Mouse (Mus musculus): Measurements from ENCODE around the gene Gm9944. TPM values are rescaled to one million over a fixed set of nuclear protein-coding genes. Genes with fewer than 3 reads are reported as not detected.

The Gm9944 gene
- not detected for polyA plus RNA-seq (2017; shearing (Covaris generic))

DNA sequence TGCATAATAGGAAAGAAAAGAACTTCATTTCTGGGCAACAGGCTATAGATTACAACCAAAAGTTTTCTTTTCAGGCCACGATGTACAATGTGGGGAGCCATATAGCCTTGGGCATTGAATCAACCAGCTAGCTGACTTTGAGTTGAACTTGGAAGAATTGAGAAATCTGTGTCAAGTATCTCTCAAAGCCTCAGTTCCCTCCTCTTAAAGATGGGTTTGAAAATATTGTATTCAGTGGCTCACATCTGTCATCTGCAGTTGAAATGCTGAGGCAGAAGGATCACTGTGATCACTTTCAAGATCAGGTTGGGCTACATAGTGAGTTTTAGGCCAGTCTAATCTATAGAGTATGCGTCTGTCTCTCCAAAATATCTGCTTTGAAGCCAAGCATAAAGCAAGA is at the start of gene Gm9944:
Gene Gm9944 (minus strand): TSS at position 101 of the 400 bp plus-strand sequence.
- no peak for ATAC-seq

DNA sequence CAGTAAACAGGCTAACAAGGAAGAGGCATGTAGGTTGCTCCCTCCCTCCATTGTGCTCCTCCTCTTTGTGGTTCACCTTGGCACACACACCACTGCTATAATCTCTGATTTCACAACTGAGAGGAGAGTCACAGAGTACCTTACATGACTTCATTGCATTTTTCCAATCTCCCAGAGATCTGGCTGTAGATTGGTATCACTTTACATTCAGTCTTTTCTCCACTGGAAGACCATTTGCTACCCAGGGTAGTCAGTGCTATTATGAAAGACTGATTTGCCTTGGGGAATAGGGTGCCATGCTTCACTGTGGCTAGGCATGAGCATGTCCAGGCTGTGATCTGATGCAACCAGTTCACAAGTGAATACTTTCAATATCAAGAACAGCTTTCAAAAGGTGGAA is 40.2 kb upstream of the Gm9944 start:
- ATAC-seq: no peak

- ATAC-seq: no peak
These were observed 15.0 kb upstream of the Gm9944 start for GRCm38 (mm10) chr4:144468091-144468490.

DNA sequence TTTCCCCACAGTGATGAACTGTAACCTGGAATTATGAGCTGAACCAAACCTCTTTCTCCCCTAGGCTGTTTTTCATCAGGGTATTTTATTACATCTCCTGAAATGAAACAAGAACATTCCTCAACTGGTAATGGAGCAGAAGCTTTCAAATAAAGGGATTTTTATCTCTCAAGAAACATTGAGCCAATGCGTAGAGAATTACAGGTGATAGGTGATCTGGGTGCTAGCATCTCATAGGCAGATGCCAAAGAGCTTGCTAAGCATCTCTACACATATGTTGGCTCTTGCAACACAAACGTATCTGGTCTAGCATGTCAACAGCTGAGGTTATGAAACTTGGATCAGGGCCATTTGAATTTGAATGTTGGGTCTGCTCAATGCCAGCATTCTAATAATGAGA is 12.1 kb upstream of the Gm9944 start:
- no peak for ATAC-seq

- ATAC-seq: no peak
These were observed 10.5 kb upstream of the Gm9944 start, which contains the start of gene Aadacl3 for GRCm38 (mm10) chr4:144463656-144464055. Aadacl3 (minus strand) TSS chr4:144463756.

- ATAC-seq: no peak
These were observed 4.6 kb downstream of the Gm9944 start for GRCm38 (mm10) chr4:144448546-144448945.

DNA sequence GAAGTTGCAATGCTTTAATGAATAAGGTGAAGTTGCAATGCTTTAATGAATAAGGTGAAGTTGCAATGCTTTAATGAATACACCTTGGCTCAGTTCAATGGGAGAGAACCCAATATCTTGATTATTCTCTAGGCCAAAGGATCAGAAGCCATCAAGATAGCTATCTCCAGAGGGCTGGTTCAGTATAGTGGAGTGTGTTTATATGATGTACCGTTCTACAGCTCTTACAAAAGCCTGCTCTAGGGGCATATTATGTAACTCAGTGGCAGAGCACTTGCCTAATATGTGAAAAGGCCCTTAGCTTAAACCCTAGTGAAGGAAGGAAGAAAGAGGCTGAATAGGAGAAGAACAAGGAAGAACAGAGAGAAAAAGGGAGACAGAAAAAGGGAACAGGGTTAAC is 11.5 kb downstream of the Gm9944 start:
- no peak for ATAC-seq

DNA sequence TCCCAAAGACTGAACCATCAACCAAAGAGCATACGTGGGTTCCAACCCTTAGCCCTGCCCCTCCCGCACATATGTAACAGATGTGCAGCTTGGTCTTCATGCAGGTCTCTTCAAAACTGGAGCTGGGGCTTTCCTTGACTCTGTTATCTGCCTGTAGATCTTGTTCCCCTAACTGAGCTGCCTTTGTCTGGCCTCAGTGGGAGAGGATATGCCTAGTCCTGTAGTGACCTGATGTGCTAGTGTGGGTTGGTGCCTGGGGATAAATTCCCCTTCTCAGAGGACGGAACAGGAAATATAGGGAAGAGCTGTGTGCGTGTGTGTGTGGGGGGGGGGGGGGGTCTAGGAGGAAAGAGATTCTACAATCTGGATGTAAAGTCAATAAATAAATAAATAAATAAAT is 12.0 kb downstream of the Gm9944 start:
- no peak for ATAC-seq

GRCm38 (mm10) chr4:144438672-144439071 is 14.4 kb downstream of the Gm9944 start, which contains the start of gene 1700012P22Rik:
1700012P22Rik (minus strand) TSS chr4:144438772.
- no peak for ATAC-seq

- ATAC-seq: no peak
These were observed 19.9 kb downstream of the Gm9944 start for GRCm38 (mm10) chr4:144433216-144433615.

GRCm38 (mm10) chr4:144430723-144431122 is 22.4 kb downstream of the Gm9944 start:
- no peak for ATAC-seq

DNA sequence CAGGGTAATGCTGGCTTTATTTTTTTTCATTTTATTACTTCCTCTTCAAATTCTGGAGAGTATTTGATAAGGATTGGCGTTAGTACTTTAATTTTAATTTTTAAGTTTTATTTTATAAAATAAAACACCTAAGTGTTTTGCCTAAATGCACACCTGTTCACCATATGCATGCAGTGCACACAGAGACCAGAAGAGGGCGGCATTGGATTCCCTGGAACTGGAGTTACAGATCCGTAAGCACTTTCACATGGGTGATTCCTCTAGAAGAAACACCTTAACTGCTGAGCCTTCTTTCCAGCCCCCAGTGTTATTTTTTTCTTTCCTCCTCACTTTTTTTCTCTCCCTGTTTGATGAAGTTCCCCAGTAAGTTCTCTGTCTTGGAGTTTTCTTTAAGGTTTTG is 24.2 kb downstream of the Gm9944 start:
- ATAC-seq: no peak

DNA sequence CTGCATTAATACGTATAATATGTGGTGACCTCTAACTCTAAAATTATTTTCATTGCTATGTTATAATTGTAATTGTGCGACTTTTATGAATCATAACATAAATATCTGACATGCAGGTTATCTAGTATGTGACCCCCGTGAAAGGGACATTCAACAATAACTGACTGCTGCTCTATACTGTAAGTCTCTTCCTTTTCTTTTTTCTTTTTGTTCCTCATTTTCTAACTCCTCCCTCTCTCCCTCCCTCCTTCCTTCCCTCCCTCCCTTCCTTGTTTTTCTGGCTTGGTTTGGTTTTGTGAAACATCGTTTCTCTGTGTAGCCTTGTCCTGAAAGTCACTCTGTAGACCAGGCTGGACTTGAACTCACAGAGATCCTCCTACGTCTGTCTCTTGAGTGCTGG is 28.5 kb downstream of the Gm9944 start:
- no peak for ATAC-seq

GRCm38 (mm10) chr4:144420644-144421043 is 32.5 kb downstream of the Gm9944 start:
- ATAC-seq: no peak

- no peak for ATAC-seq
These were observed 44.8 kb downstream of the Gm9944 start, which contains the start of gene Pramef12 for GRCm38 (mm10) chr4:144408290-144408689. Pramef12 (minus strand) TSS chr4:144408464.

- no peak for ATAC-seq
These were observed 46.9 kb downstream of the Gm9944 start for GRCm38 (mm10) chr4:144406261-144406660.

DNA sequence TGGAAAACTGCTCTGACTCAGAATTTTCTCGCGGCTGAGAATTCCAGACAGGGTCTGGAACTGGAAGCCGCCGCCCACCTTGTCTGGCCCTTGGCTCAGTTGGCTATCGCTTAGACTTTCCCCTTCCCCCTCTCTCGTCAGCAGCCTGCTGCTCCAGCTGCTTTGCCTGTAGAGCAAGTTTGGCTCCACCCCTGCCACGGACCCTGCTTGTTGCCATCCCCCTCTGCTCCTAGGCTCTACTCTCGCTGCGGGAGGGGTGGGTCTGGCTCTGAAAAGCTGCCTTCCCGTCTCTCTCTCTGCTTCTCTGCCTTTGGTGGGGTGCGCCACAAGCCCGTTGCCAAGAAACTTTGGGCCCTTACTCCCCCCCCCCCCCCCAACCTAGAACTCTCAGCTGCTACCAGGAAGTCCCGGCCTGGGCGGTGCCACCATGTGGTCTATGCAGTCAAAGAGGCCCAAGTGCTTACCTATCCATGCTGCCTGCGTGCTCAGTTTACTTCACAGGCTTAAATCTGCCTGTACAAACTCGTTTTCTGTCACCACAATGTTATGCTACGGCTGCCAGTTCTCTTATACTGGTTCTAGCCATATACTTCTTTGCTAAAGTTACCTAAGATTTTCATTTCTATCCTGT is 48.5 kb downstream of the Gm9944 start:
- ATAC-seq: no peak

Other genes with a start within 250 kb of the Gm9944 start
- not detected for gene C87977, start 240.0 kb downstream of the Gm9944 start, polyA plus RNA-seq (2017; shearing (Covaris generic))
- not detected for gene Pramel5, start 172.8 kb downstream of the Gm9944 start, polyA plus RNA-seq (2017; shearing (Covaris generic))
- gene Gm13128, start 123.1 kb downstream of the Gm9944 start, polyA plus RNA-seq (2017; shearing (Covaris generic)): not detected
- gene Gm13119, start 95.4 kb downstream of the Gm9944 start, polyA plus RNA-seq (2017; shearing (Covaris generic)): not detected
- gene Pramef20, start 75.4 kb downstream of the Gm9944 start, polyA plus RNA-seq (2017; shearing (Covaris generic)): not detected
- gene Pramef12, start 44.9 kb downstream of the Gm9944 start, polyA plus RNA-seq (2017; shearing (Covaris generic)): not detected
- not detected for gene 1700012P22Rik, start 14.5 kb downstream of the Gm9944 start, polyA plus RNA-seq (2017; shearing (Covaris generic))
- not detected for gene Aadacl3, start 10.4 kb upstream of the Gm9944 start, polyA plus RNA-seq (2017; shearing (Covaris generic))
- not detected for gene 9430007A20Rik, start 66.5 kb upstream of the Gm9944 start, polyA plus RNA-seq (2017; shearing (Covaris generic))
- gene Gm13124, start 111.8 kb upstream of the Gm9944 start, polyA plus RNA-seq (2017; shearing (Covaris generic)): not detected
- not detected for gene Aadacl4, start 160.4 kb upstream of the Gm9944 start, polyA plus RNA-seq (2017; shearing (Covaris generic))
- not detected for gene Gm436, start 233.1 kb upstream of the Gm9944 start, polyA plus RNA-seq (2017; shearing (Covaris generic))

Data from inflammation-experienced regulatory T-cells, adult 6 months (primary cell).